Mouse (Mus musculus) MEL-GATA-1-ER (cell line): ENCODE measurements around the gene Evpl.
"Not testable (repeated sequence)": the region's sequence is repeated elsewhere in the genome, so short reads cannot be mapped to it uniquely, and the experiment has no call there.

Experiments used
- DNase-seq: peaks from one replicate; pipeline ENCODE4 v3.0.0-alpha.2; 2012; ENCODE audit warnings: low read depth; ENCODE audit errors: extremely low read depth

Gene Evpl

GRCm38 (mm10) chr11:116237742-116238395 is at the start of gene Evpl:
Evpl (minus strand) TSS chr11:116238077.
- no peak for DNase-seq

- DNase-seq = no peak
These were observed 49.5 kb upstream of the Evpl start for GRCm38 (mm10) chr11:116287351-116287750.

GRCm38 (mm10) chr11:116285770-116286191 is 47.9 kb upstream of the Evpl start:
- no peak for DNase-seq

GRCm38 (mm10) chr11:116283982-116284381 is 46.1 kb upstream of the Evpl start:
- no peak for DNase-seq

- no peak for DNase-seq
These were observed 45.1 kb upstream of the Evpl start for GRCm38 (mm10) chr11:116282912-116283521.

- DNase-seq = no peak
These were observed 44.2 kb upstream of the Evpl start for GRCm38 (mm10) chr11:116282089-116282488.

- DNase-seq = no peak
These were observed 43.8 kb upstream of the Evpl start for GRCm38 (mm10) chr11:116281671-116282070.

GRCm38 (mm10) chr11:116280751-116281663 is 43.1 kb upstream of the Evpl start, which contains the start of gene Galr2:
Galr2 (plus strand) TSS chr11:116280939.
- DNase-seq = no peak

GRCm38 (mm10) chr11:116277184-116277583 is 39.3 kb upstream of the Evpl start:
- not testable (repeated sequence) for DNase-seq

- peak; percentile 76 for DNase-seq
These were observed 36.3 kb upstream of the Evpl start, which contains the start of gene Srp68 for GRCm38 (mm10) chr11:116274045-116274666. Srp68 (minus strand) TSS chr11:116274217.

GRCm38 (mm10) chr11:116273469-116274044 is 35.7 kb upstream of the Evpl start:
- no peak for DNase-seq

GRCm38 (mm10) chr11:116272589-116273468 is 35.0 kb upstream of the Evpl start:
- DNase-seq = peak; percentile 50

- no peak for DNase-seq
These were observed 31.7 kb upstream of the Evpl start for GRCm38 (mm10) chr11:116269560-116269959.

GRCm38 (mm10) chr11:116268313-116268712 is 30.4 kb upstream of the Evpl start:
- no peak for DNase-seq

- DNase-seq = peak; percentile 12
These were observed 29.8 kb upstream of the Evpl start for GRCm38 (mm10) chr11:116267637-116268036.

GRCm38 (mm10) chr11:116265850-116266249 is 28.0 kb upstream of the Evpl start:
- no peak for DNase-seq

- peak; percentile 26 for DNase-seq
These were observed 27.5 kb upstream of the Evpl start for GRCm38 (mm10) chr11:116265352-116265751.

- no peak for DNase-seq
These were observed 22.4 kb upstream of the Evpl start for GRCm38 (mm10) chr11:116260259-116260658.

GRCm38 (mm10) chr11:116259461-116259860 is 21.6 kb upstream of the Evpl start:
- no peak for DNase-seq
